Mouse (Mus musculus): ENCODE measurements around the gene Gm8909.
"Not testable (repeated sequence)": the region's sequence is repeated elsewhere in the genome, so short reads cannot be mapped to it uniquely, and the experiment has no call there.

The Gm8909 gene

GRCm38 (mm10) chr17:36131516-36132265 lies 36.6 kb downstream of the Gm8909 start:
- POLR2A ChIA-PET: interaction anchor here in 3 of 4 experiments (0.6 to 2.0 kb wide), 6 partner anchors 10 to 72 kb away, joined by 3 to 9 read pairs (median 4); no protein-coding TSS in a partner anchor
- CTCF ChIA-PET: interaction anchor here (0.7 to 3.5 kb wide), 7 partner anchors 62 to 307 kb away, joined by 3 to 37 read pairs (median 3); partner anchors contain the start of gene Dhx16 (in 1 of the 4)

DNA sequence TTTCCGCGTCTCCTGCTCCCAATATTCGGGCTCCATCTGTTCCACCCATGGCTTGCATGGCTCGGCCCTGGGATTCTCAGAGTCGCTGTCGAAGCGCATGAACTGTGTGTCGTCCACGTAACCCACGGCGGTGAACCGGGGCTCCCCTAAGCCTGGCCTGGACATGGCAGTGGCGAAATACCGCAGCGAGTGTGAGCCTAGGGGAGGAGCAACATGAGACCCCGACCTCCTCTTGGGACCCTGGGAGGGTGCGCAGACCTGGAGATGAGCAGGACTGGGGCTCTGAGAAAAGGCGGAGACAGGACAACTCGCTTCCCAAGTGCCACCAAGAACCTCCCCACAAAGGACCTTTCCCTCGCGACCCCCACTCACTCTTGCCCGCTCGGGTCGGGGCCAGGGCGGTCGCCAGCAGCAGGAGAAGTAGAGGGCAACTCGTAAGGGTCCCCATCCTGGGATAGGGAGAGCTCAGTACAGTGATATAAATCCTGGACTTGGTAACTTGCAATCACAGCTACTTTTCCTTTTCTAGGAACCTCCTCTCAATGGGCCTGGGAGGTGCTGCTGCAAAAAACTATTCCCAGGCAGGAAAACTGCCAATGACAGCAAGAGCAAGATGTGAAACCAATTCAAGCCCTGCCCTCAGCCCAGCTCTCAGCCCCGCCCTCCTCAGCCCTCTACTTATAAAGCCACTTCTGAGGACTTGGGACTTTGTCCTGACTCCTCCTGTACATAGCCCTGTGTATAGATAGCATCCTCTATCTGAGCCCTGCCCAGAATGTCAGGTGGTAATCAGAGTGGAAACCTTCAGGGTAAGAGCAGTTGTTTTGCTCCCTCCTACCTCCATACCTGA lies 39.1 kb downstream of the Gm8909 start, which contains the start of gene Gm7030:
TSS of gene Gm7030 (minus strand) at position 458 of the 850 bp plus-strand sequence.
- CTCF ChIA-PET: interaction anchor here in 2 of 4 experiments (1.1 to 3.5 kb wide), 2 partner anchors 68 kb away, joined by 4 to 37 read pairs; no protein-coding TSS in a partner anchor
- POLR2A ChIA-PET: not testable (repeated sequence)

DNA sequence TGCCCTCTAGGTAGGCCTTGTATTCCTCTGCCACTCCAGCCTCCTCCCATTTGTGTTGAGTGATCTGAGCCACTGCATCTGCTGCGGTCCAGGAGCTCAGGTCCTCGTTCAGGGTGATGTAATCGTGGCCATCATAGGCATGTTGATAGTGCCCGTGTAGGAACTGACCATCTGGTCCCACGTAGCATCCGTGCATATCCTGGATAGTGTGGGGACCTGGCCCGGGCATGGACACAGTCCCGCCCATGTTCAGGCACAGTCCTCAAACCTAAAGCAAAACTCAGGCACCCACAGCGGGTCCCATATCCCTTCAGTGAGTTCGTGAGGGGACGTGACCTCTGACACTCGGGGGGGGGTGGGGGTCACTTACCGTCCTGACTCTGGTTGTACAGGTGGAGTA lies 39.8 kb downstream of the Gm8909 start:
- CTCF ChIA-PET, POLR2A ChIA-PET: not testable (repeated sequence)

GRCm38 (mm10) chr17:36124111-36124510 lies 44.2 kb downstream of the Gm8909 start:
- ChIA-PET CTCF (interaction anchor here in 2 of 4 experiments (0.6 to 1.1 kb wide), 2 partner anchors 130 to 342 kb away, joined by 4 read pairs; no protein-coding TSS in a partner anchor), POLR2A (interaction anchor here in 1 of 4 experiments (0.6 kb wide), 1 partner anchor 375 kb away, joined by 3 read pairs; no protein-coding TSS in a partner anchor)

DNA sequence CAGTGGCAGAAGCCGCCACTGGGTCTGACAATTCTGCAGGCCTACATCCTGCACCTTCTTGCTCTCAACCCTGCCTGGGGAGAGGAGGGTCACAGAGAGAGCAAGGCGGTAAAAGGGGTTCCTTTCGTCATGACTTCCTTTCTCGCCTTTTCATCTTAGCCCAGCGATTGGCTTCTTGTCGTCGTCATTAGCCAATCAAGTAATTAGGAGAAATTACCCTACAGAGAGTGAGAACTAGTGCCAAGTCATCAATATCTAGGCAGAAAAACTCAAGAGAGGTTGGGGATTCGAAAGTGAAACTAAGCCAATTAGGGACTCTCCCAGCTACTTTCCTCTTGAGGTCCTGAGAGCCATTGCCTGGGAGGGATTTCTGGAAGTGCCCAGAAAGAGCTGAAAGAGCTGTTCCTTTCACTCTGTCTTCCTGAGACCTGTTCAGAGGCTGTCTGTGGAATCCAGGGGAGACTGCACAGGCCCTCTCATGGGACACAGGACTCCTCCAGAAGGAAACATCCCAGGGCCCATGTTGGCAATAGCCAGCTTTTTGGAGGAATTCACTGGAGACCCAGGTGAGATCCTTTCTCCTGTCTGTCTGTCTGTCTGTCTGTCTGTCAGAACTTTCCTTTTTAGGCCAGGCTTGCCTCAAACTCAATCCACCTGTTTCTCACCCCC lies 46.9 kb downstream of the Gm8909 start, which contains the start of gene Gm19684:
TSS of gene Gm19684 (plus strand) at position 327 of the 669 bp plus-strand sequence.
- POLR2A ChIA-PET: interaction anchor here in 1 of 4 experiments (1.3 kb wide), 1 partner anchor 27 kb away, joined by 3 read pairs; no protein-coding TSS in a partner anchor
- CTCF ChIA-PET: interaction anchor here in 3 of 4 experiments (1.0 to 1.7 kb wide), 3 partner anchors 60 to 128 kb away, joined by 3 to 6 read pairs (median 3); no protein-coding TSS in a partner anchor

DNA sequence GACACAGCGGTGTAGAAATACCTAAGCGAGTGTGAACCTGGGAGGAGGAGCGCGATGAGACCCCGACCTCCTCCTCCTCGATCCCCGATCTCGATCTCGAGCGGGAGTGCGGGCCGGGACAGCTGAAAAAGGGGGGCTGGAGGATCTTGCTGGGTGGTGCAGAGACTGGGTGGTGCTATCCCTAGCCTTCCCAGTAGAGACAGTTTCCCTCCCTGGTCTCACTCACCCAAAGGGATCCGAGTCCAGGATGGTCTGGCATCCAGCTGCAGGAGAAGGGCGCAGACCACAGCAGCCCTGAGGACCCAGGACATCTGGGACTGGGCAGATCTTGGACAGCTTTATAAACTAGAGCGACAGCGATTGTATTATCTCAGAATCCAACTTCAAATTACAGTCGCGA lies 47.5 kb downstream of the Gm8909 start:
- POLR2A ChIA-PET: not testable (repeated sequence)
- CTCF ChIA-PET: interaction anchor here in 1 of 4 experiments (1.7 kb wide), 1 partner anchor 60 kb away, joined by 6 read pairs; no protein-coding TSS in a partner anchor

DNA sequence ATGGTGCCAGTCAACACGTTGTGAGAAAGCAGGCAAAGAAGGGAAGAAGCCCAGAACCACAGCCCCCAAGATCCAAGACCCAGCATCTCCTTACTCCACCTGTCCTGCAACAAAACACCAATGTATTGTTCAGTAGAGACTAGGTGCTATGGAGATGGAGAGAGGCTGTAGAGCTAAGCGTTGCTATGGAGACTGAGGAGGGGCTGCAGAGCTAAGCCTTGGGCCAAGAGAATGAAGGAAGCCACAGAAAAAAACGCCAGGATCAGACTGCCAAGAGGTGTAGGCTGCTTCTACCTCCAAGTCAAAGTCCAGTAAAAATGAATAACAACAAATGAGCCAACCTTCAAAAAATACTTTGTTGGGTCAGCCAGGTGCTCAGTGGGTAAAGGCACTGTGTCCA lies 51.8 kb downstream of the Gm8909 start:
- CTCF ChIA-PET: interaction anchor here in 2 of 4 experiments (0.6 to 1.0 kb wide), 3 partner anchors 9 to 120 kb away, joined by 3 to 7 read pairs (median 3); no protein-coding TSS in a partner anchor
- POLR2A ChIA-PET: interaction anchor here in 2 of 4 experiments (0.7 to 1.0 kb wide), 2 partner anchors 24 to 72 kb away, joined by 3 read pairs; no protein-coding TSS in a partner anchor

Measured in embryonic stem cell, embryonic (primary cell).